Mouse (Mus musculus): ENCODE data around the gene Zfp428. TPM values are rescaled to one million over a fixed set of nuclear protein-coding genes. Genes with fewer than 3 reads are reported as not detected.
"Not testable (repeated sequence)": the region's sequence is repeated elsewhere in the genome, so short reads cannot be mapped to it uniquely, and the experiment has no call there.

Gene Zfp428
- polyA plus RNA-seq, 1 experiment from 2014 or later, result 160 TPM

DNA sequence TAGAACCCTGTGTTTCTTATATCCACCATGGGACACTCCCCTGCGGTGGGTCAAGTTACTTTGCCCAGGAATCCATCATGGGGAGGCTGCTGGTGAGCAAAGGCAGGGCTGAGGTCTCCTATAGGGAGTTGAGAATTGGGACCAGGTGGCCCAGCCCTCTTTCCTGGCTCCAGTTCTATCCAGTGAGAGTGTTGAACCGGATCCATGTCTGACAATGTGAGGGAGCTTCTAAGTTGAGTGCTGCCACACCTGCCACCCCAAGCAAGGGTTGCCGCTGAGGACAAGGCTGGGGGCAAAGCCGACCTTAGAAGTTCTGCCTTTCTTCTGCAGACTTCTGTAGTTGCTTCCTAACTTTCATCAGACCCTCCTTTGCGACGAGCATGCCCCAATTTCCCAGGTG, 23.5 kb upstream of the Zfp428 start:
- 61% methylated on average over 6 of the region's 6 CpGs for WGBS
- H3K4me3 ChIP-seq, result peak overlapping the region; percentile 78
- peaks cover 73% of the 10 kb centered on the region for H3K4me1 ChIP-seq
- H3K27me3 ChIP-seq; H3K9me3 ChIP-seq (replicated peaks); H3K36me3 ChIP-seq; ATAC-seq (ENCODE audit: low FRiP score); H3K27ac ChIP-seq: not testable (repeated sequence)
- H3K4me2 ChIP-seq (replicated peaks), result peak overlapping the region; percentile 81
- H3K9ac ChIP-seq, result peak overlapping the region; percentile 97

DNA sequence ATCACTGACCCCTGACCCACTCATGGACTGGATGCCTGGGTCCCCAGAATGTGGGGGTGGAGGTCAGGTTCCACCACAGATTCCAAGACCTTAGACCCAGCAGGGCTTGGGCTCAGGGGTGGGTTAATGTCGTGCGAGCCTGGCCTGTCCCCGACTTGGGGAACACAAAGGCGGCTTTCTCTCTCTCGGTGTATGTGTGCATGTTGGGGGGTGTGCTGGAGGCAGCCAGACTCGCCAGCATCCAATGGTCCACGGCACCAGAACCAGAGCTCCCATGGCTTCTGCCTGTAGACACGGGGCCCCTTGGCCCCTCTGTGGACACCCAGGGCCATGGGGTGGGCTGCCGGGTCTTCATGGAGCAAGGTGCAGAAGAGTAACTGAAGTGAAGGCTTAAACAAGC, 21.3 kb upstream of the Zfp428 start:
- ATAC-seq (ENCODE audit: low FRiP score), result no peak
- peak overlapping the region; percentile 48 for H3K9ac ChIP-seq
- peak overlapping the region; percentile 81 for H3K4me2 ChIP-seq (replicated peaks)
- no peaks in the 10 kb centered on the region for H3K9me3 ChIP-seq (replicated peaks)
- WGBS, result 75% methylated on average over 9 of the region's 9 CpGs
- H3K36me3 ChIP-seq, result peaks cover 7% of the 10 kb centered on the region; the same call in 1 of the 2 replicates
- peak overlapping the region; percentile 8; the same call in 1 of the 2 replicates for H3K4me3 ChIP-seq
- H3K27me3 ChIP-seq, result no peaks in the 10 kb centered on the region
- peak overlapping the region; percentile 81 for H3K27ac ChIP-seq
- H3K4me1 ChIP-seq, result peaks cover 62% of the 10 kb centered on the region

DNA sequence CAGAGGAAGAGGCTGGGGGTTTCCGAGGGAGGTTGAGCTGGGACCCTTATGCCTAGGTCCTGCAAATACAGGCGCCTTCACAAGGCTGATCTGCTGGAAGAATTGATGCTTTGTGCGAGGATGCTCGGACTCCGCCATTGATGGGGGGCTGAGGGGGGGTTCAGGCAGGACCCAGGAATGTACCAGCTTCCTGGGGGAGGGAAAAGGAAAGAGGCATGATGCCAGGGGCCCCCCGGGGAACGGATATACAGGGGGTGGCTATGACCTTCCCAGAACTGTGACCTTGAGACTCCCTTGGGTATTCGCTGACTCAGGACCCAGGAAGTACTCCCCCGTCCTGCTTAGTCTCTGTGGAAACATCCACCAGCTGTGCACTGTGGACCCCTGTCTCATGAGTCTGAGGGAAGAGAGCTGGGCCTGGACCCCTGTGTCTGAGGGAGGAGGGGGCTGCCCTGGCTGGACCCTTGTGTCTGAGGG, 20.1 kb upstream of the Zfp428 start:
- peak overlapping the region; percentile 81 for H3K27ac ChIP-seq
- H3K36me3 ChIP-seq, result peaks cover 11% of the 10 kb centered on the region; the same call in 1 of the 2 replicates
- H3K9me3 ChIP-seq (replicated peaks), result no peaks in the 10 kb centered on the region
- H3K27me3 ChIP-seq, result no peaks in the 10 kb centered on the region
- peak overlapping the region; percentile 81 for H3K4me2 ChIP-seq (replicated peaks)
- H3K4me3 ChIP-seq, result peak overlapping the region; percentile 20
- peak; percentile 60 for ATAC-seq (ENCODE audit: low FRiP score)
- H3K4me1 ChIP-seq, result peaks cover 51% of the 10 kb centered on the region
- WGBS, result 37% methylated on average over 9 of the region's 9 CpGs
- H3K9ac ChIP-seq, result peak overlapping the region; percentile 48

DNA sequence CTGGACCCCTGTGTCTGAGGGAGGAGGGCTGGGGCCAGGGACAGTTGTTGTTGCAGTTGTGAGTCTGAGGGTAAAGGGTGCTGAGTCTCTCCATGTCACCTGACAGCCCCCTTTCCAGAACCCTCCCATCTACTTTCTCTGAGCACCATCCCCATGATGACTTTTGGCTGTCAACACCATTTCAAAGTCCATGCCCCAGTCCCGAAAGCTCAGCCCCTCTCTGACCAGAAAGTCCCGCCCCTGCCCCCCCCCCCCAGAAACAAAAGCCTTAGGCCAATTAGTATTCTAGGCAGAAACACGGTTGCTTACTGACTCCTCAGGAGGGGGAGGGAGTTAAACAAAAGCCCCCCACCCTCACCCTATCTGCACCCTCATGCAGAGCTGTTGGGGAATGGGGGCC, 19.4 kb upstream of the Zfp428 start:
- H3K9ac ChIP-seq, result peak overlapping the region; percentile 48; the same call in 1 of the 2 replicates
- ATAC-seq (ENCODE audit: low FRiP score), result no peak
- peak overlapping the region; percentile 81 for H3K4me2 ChIP-seq (replicated peaks)
- no peaks in the 10 kb centered on the region for H3K9me3 ChIP-seq (replicated peaks)
- H3K4me3 ChIP-seq, result peak overlapping the region; percentile 20; the same call in 1 of the 2 replicates
- H3K27me3 ChIP-seq, result no peaks in the 10 kb centered on the region
- WGBS, result 14% methylated on average over 3 of the region's 3 CpGs
- H3K27ac ChIP-seq, result peak overlapping the region; percentile 81
- peaks cover 51% of the 10 kb centered on the region for H3K4me1 ChIP-seq
- peaks cover 17% of the 10 kb centered on the region; the same call in 1 of the 2 replicates for H3K36me3 ChIP-seq

DNA sequence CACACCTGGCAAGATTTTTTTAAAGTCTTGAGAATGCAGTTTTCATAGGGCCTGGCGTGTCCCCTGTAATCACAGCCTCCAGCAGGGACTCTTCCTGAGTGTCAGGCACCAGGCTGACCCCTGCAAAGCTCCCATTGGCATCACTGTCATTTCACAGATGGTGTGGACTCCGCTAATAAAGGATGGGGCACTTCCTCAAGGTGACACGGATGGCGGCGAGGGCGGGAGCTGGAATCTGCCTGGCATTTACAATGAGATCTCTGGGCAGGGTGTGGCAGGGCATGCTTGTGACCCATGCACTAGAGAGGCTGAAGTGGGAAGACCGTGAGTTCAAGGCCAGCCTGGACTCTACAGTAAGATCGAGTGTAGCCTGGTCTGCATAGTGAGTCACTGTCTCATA, 18.5 kb upstream of the Zfp428 start:
- Histone ChIP-seq H3K36me3 (peaks cover 18% of the 10 kb centered on the region; the same call in 1 of the 2 replicates), H3K9ac (no peak overlapping the region), H3K4me3 (no peak overlapping the region), H3K27ac (no peak overlapping the region), H3K4me2 (replicated peaks) (no peak overlapping the region), H3K9me3 (replicated peaks) (no peaks in the 10 kb centered on the region), H3K27me3 (no peaks in the 10 kb centered on the region), H3K4me1 (peaks cover 45% of the 10 kb centered on the region)
- 82% methylated on average over 8 of the region's 8 CpGs for WGBS
- ATAC-seq (ENCODE audit: low FRiP score), result no peak

DNA sequence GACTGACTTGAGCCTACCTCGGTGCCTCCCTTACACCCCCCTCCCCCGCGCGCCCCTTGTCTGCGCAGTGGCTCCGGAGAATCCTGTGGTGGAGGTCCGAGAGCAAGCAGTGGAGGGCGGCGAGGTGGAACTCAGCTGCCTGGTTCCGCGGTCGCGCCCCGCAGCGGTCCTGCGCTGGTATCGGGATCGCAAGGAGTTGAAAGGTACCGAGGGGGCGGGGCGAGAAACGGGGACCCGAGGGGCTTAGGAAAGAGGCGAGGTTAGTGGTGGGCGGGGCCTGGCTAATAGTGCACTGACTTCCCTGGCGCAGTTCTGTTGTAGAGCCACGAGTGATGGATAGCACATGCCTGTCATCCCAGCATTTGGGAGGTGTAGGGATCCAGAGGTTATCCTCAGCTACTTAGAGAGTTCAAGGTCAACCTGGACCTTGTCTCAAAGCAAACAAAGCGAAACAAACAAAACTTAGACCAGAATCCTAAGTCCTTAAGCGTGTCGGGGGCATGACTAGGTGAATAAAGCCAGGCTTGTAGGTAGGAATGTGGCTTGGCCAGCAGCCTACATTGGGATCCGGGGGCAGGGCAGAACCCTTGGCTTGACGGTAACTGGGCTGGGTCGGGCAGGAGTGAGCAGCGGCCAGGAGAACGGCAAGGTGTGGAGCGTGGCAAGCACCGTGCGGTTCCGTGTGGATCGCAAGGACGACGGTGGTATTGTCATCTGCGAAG, 6.8 kb upstream of the Zfp428 start:
- Histone ChIP-seq H3K9me3 (replicated peaks) (no peaks in the 10 kb centered on the region), H3K36me3 (peaks cover 38% of the 10 kb centered on the region), H3K4me3 (peak overlapping the region; percentile 17; the same call in 1 of the 2 replicates), H3K27me3 (peaks cover 29% of the 10 kb centered on the region), H3K4me2 (replicated peaks) (peak overlapping the region; percentile 41), H3K4me1 (peaks cover 26% of the 10 kb centered on the region), H3K27ac (no peak overlapping the region), H3K9ac (0 out of 2 replicates have a peak overlapping the region, but pooled peaks have one; percentile 38)
- no peak; the same call in 1 of the 2 replicates for ATAC-seq (ENCODE audit: low FRiP score)
- 14% methylated on average over 43 of the region's 43 CpGs for whole genome bisulfite sequencing

DNA sequence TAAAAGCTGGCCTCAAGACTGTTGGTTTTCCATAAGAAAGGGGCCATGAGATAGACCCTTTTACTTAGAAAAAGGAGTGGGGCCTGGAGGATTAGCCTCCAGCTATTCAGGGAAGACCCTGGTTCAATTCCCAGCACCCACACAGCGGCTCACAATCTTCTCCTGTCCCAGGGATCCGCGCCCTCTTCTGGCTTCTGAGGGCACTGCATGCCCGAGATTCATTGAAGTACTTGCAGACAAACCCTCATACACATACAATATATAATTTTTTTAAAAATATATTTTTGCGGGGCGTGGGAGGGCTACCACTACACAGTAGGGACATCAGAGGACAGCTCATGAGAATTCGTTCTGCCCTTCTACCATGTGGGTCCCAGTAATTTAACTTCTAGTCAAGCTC, 5.9 kb upstream of the Zfp428 start:
- Histone ChIP-seq H3K9ac (no peak overlapping the region), H3K36me3 (peaks cover 36% of the 10 kb centered on the region), H3K27ac (no peak overlapping the region), H3K9me3 (replicated peaks) (no peaks in the 10 kb centered on the region), H3K27me3 (peaks cover 29% of the 10 kb centered on the region), H3K4me1 (peaks cover 35% of the 10 kb centered on the region), H3K4me2 (replicated peaks) (no peak overlapping the region), H3K4me3 (no peak overlapping the region)
- 40% methylated on average over 7 of the region's 7 CpGs for WGBS
- ATAC-seq (ENCODE audit: low FRiP score), result no peak

DNA sequence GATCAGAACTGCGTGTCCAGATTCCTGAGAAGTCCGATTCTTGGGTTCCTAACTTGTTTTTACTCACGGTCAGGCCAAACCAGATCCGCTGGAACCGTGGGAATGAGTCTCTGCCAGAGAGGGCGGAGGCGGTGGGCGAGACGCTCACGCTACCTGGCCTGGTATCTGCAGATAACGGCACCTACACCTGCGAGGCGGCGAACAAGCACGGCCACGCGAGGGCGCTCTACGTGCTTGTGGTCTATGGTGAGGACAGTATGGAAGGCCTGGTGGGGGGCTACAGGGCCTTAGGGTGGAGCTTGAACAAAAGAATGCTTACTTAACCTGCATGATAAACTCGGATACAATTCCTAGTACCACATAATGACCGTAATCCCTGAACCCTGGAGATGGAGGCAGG, 5.3 kb upstream of the Zfp428 start:
- no peak for ATAC-seq (ENCODE audit: low FRiP score)
- peaks cover 36% of the 10 kb centered on the region for H3K36me3 ChIP-seq
- H3K9me3 ChIP-seq (replicated peaks), result no peaks in the 10 kb centered on the region
- H3K4me2 ChIP-seq (replicated peaks), result no peak overlapping the region
- no peak overlapping the region for H3K9ac ChIP-seq
- H3K27ac ChIP-seq, result no peak overlapping the region
- H3K4me3 ChIP-seq, result no peak overlapping the region
- peaks cover 40% of the 10 kb centered on the region for H3K4me1 ChIP-seq
- 51% methylated on average over 21 of the region's 21 CpGs for WGBS
- peaks cover 29% of the 10 kb centered on the region for H3K27me3 ChIP-seq

DNA sequence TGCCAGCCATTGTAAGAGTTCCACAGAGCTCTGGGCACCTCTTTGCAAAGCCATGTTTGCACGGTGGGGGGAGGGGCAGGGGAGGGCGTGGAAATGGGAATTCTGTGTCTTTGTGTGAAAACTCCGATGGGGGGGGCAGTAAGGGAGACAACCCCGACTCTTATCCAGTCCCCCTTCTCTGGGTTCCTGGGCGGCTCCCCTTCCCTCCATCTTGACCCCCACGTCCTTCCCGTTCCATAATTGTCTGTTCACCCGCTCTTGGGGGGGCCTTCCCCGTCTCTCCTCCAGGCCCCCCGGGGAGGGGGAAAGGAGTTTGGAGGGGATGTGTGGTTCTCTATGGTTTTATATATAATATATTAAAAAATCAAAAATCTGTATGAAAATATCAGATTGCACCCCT, 2.8 kb upstream of the Zfp428 start:
- H3K4me3 ChIP-seq, result no peak overlapping the region
- no peak overlapping the region for H3K4me2 ChIP-seq (replicated peaks)
- H3K27me3 ChIP-seq, result peaks cover 15% of the 10 kb centered on the region
- 14% methylated on average over 6 of the region's 10 CpGs for WGBS
- H3K9me3 ChIP-seq (replicated peaks), result no peaks in the 10 kb centered on the region
- H3K27ac ChIP-seq, result no peak overlapping the region
- H3K9ac ChIP-seq, result no peak overlapping the region
- peaks cover 32% of the 10 kb centered on the region for H3K36me3 ChIP-seq
- no peak for ATAC-seq (ENCODE audit: low FRiP score)
- peaks cover 48% of the 10 kb centered on the region for H3K4me1 ChIP-seq

DNA sequence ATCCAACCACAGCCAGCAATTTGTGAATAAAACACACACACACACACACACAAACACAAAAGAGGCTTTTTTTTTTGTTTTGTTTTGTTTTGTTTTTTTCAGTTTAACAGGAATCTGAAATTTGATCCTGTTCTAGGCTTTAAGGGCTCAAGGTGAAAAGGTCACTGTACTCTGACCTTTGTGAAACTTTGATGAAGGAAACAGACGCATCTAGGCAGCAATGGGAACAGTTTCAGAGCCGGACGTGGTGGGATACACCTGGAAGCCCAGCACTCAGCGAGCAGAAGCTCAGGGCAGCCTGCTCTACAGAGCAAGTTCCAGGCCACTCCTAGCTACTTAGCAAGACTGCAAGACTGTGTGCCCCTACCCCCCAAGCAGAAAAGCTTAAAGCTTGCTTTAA, 1.9 kb upstream of the Zfp428 start:
- ATAC-seq (ENCODE audit: low FRiP score), result no peak
- Histone ChIP-seq H3K4me3 (no peak overlapping the region), H3K9ac (peak overlapping the region; percentile 32; the same call in 1 of the 2 replicates), H3K4me1 (peaks cover 45% of the 10 kb centered on the region), H3K9me3 (replicated peaks) (no peaks in the 10 kb centered on the region), H3K27me3 (peaks cover 10% of the 10 kb centered on the region; the same call in 1 of the 2 replicates), H3K4me2 (replicated peaks) (no peak overlapping the region), H3K27ac (peak overlapping the region; percentile 99), H3K36me3 (peaks cover 29% of the 10 kb centered on the region)
- WGBS, result 14% methylated on average over 4 of the region's 4 CpGs

DNA sequence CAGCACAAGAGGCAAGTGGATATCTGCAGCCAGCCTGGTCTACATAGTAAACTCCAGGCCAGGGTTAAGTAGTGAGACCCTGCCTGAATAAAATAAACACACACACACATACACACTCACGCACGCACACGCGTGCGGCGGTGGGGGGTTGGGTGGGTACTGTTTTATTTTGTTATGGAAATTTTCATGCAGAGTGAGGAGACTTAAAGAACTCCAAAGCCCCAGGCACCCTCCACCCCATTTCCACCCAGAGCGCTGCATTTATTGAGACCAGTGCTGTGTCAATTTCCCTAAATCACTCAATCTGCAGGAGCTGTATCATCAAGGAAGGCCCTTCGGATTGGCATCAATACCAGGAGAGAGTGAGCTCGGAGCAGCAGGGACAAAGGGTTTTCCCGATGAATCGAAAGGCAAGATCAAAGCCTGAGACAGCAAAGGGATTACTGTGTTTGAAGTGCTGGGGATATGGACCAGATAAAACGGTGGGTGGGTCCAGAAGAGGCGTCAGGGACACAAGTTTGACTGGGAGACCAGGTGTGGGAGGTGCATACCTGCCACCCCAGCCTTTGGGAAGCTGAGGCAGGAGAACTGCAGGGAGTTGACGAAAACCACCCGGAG, 1.2 kb upstream of the Zfp428 start:
- H3K9me3 ChIP-seq (replicated peaks), result no peaks in the 10 kb centered on the region
- 13% methylated on average over 15 of the region's 15 CpGs for WGBS
- H3K36me3 ChIP-seq, result peaks cover 24% of the 10 kb centered on the region
- H3K9ac ChIP-seq, result peak overlapping the region; percentile 24; the same call in 1 of the 2 replicates
- H3K4me2 ChIP-seq (replicated peaks), result peak overlapping the region; percentile 79
- H3K4me1 ChIP-seq, result peaks cover 44% of the 10 kb centered on the region
- ATAC-seq (ENCODE audit: low FRiP score), result no peak
- H3K27me3 ChIP-seq, result 0 out of 2 replicates have a peak, but pooled peaks cover 5% of the 10 kb centered on the region
- H3K4me3 ChIP-seq, result no peak overlapping the region
- H3K27ac ChIP-seq, result peak overlapping the region; percentile 99

DNA sequence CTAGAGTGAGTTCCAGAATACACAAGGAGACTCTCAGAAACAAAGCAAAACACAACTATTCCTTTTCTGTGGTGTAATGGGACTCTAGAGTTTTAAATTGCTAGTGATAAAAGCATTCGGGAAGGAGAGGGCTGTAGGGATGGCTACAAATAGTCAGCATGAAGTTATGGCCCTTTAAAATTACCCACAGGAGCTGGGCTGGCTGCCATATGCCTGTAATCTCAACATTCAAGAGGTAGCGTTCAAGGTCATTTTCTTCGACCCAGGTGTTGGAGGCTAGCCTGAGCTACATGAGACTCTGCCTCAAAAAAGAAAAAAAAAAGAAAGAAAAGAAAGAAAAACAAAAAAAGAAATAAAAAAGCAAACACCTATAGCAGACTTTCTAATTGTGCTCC, 744 bp upstream of the Zfp428 start:
- Histone ChIP-seq H3K9me3 (replicated peaks) (no peaks in the 10 kb centered on the region), H3K36me3 (peaks cover 24% of the 10 kb centered on the region), H3K4me1 (peaks cover 47% of the 10 kb centered on the region), H3K27ac (peak overlapping the region; percentile 99), H3K4me3 (peak overlapping the region; percentile 61), H3K9ac (peak overlapping the region; percentile 89), H3K27me3 (0 out of 2 replicates have a peak, but pooled peaks cover 5% of the 10 kb centered on the region), H3K4me2 (replicated peaks) (peak overlapping the region; percentile 79)
- WGBS, result 20% methylated on average over 3 of the region's 3 CpGs
- no peak for ATAC-seq (ENCODE audit: low FRiP score)

All from hindbrain, embryonic 12.5 days (tissue).